Mouse (Mus musculus) lung, embryonic 14.5 days (tissue): ENCODE data around the gene Gbf1. TPM values are rescaled to one million over a fixed set of nuclear protein-coding genes. Genes with fewer than 3 reads are reported as not detected.
"Not testable (repeated sequence)": the region's sequence is repeated elsewhere in the genome, so short reads cannot be mapped to it uniquely, and the experiment has no call there.

Experiments
- ATAC-seq: fragments of 200-750 bp; cut with Nextera tagmentation; 2 replicates; pipeline ENCODE4 v1.8.0; 2017; ENCODE audit warnings: mild to moderate bottlenecking, moderate TSS enrichment, moderate library complexity; ENCODE audit not compliant: insufficient read depth
- DNase-seq: peaks from one replicate; pipeline ENCODE4 v3.0.0-alpha.2; 2015
- H3K27ac ChIP-seq: fragments of 300-500 bp; sonication (generic); 2 replicates; pipeline ENCODE4 v1.5.1; 2014; ENCODE audit warnings: low read depth, mild to moderate bottlenecking, moderate library complexity
- H3K27me3 ChIP-seq: fragments of 300-500 bp; sonication (generic); 2 replicates; pipeline ENCODE4 v1.6.1; 2014; ENCODE audit warnings: low read length, control low read depth; ENCODE audit not compliant: insufficient read depth
- H3K36me3 ChIP-seq: fragments of 300-500 bp; sonication (generic); 2 replicates; pipeline ENCODE4 v1.6.1; 2014; ENCODE audit warnings: control low read depth; ENCODE audit not compliant: insufficient read depth
- H3K4me1 ChIP-seq: fragments of 300-500 bp; sonication (generic); 2 replicates; pipeline ENCODE4 v1.6.1; 2014; ENCODE audit warnings: antibody characterized with exemption, control low read depth; ENCODE audit not compliant: insufficient read depth
- H3K4me2 ChIP-seq: fragments of 300-500 bp; sonication (generic); 2 replicates; pipeline ENCODE4 v1.6.1; 2014; ENCODE audit warnings: mild to moderate bottlenecking
- H3K4me3 ChIP-seq: fragments of 300-500 bp; sonication (generic); 2 replicates; pipeline ENCODE4 v1.5.1; 2014; ENCODE audit warnings: low read depth, low read length
- H3K9ac ChIP-seq: fragments of 300-500 bp; sonication (generic); 2 replicates; pipeline ENCODE4 v1.6.1; 2014
- H3K9me3 ChIP-seq: fragments of 300-500 bp; sonication (generic); 2 replicates; pipeline ENCODE4 v1.6.1; 2016; ENCODE audit warnings: low read depth, low read length, control low read depth
- CTCF ChIP-seq: IDR thresholded peaks from 2 replicates; pipeline ENCODE4 v1.5.1; 2016; ENCODE audit warnings: antibody characterized with exemption, low read depth
- WGBS: fragments of 180-500 bp; shearing (Covaris S2); extraction: QIAGEN DNeasy Blood & Tissue Kit; methylation state at CpG from one replicate; pipeline ENCODE4 v1.1.7; 2014; 5-methylcytosine and 5-hydroxymethylcytosine counted together
- polyA plus RNA-seq: library from polyadenylated mRNA; unstranded; fragments of >200 nt; fragmentation: Nextera tagmentation; extraction: Ambion mirVana; gene quantifications from 2 replicates; pipeline ENCODE4 v1.2.1, GENCODE M21; 2014

Gbf1 gene
- polyA plus RNA-seq, 1 experiment from 2014 or later, result 66.4 TPM

GRCm38 (mm10) chr19:46120872-46121271 is 31.4 kb upstream of the Gbf1 start:
- Histone ChIP-seq H3K4me2 (no peak overlapping the region), H3K36me3 (no peaks in the 10 kb centered on the region), H3K27ac (no peak overlapping the region), H3K27me3 (no peaks in the 10 kb centered on the region), H3K4me1 (no peaks in the 10 kb centered on the region), H3K4me3 (no peak overlapping the region), H3K9me3 (no peaks in the 10 kb centered on the region), H3K9ac (no peak overlapping the region)
- no peak for ATAC-seq
- TF ChIP-seq CTCF, result no peak
- DNase-seq, result no peak
- 56% methylated on average over 6 of the region's 6 CpGs for WGBS

GRCm38 (mm10) chr19:46123876-46124275 is 28.4 kb upstream of the Gbf1 start:
- Histone ChIP-seq H3K27ac (no peak overlapping the region), H3K4me1 (no peaks in the 10 kb centered on the region), H3K4me3 (no peak overlapping the region), H3K36me3 (no peaks in the 10 kb centered on the region), H3K4me2 (no peak overlapping the region), H3K9ac (no peak overlapping the region), H3K9me3 (no peaks in the 10 kb centered on the region), H3K27me3 (no peaks in the 10 kb centered on the region)
- ATAC-seq (no peak), DNase-seq (no peak)
- TF ChIP-seq CTCF, result no peak
- WGBS, result 75% methylated on average over 3 of the region's 3 CpGs

GRCm38 (mm10) chr19:46124651-46125050 is 27.7 kb upstream of the Gbf1 start:
- H3K4me2 ChIP-seq, result no peak overlapping the region
- no peak for TF ChIP-seq CTCF
- no peaks in the 10 kb centered on the region for H3K27me3 ChIP-seq
- ATAC-seq (no peak), DNase-seq (no peak)
- no peaks in the 10 kb centered on the region for H3K36me3 ChIP-seq
- no peak overlapping the region for H3K27ac ChIP-seq
- H3K4me3 ChIP-seq, result no peak overlapping the region
- H3K9ac ChIP-seq, result no peak overlapping the region
- no peaks in the 10 kb centered on the region for H3K9me3 ChIP-seq
- no peaks in the 10 kb centered on the region for H3K4me1 ChIP-seq

- H3K36me3 ChIP-seq, result no peaks in the 10 kb centered on the region
- peaks cover 6% of the 10 kb centered on the region; the same call in 1 of the 2 replicates for H3K27me3 ChIP-seq
- H3K4me3 ChIP-seq, result no peak overlapping the region
- TF ChIP-seq CTCF, result no peak
- no peaks in the 10 kb centered on the region for H3K9me3 ChIP-seq
- no peak overlapping the region for H3K4me2 ChIP-seq
- no peaks in the 10 kb centered on the region for H3K4me1 ChIP-seq
- 78% methylated on average over 4 of the region's 4 CpGs for WGBS
- no peak overlapping the region for H3K9ac ChIP-seq
- H3K27ac ChIP-seq, result no peak overlapping the region
- DNase-seq (no peak), ATAC-seq (no peak)
Observed at GRCm38 (mm10) chr19:46126301-46126700, 26.0 kb upstream of the Gbf1 start.

GRCm38 (mm10) chr19:46129737-46130136 is 22.6 kb upstream of the Gbf1 start:
- not testable (repeated sequence) for H3K4me1 ChIP-seq, ATAC-seq, DNase-seq, H3K9me3 ChIP-seq, H3K27ac ChIP-seq, H3K4me3 ChIP-seq, H3K4me2 ChIP-seq, H3K36me3 ChIP-seq, H3K9ac ChIP-seq
- WGBS, result 69% methylated on average over 6 of the region's 6 CpGs
- H3K27me3 ChIP-seq, result peaks cover 39% of the 10 kb centered on the region

- WGBS, result 8% methylated on average over 8 of the region's 8 CpGs
- peaks cover 2% of the 10 kb centered on the region; the same call in 1 of the 2 replicates for H3K4me1 ChIP-seq
- no peak for ATAC-seq
- no peak overlapping the region for H3K27ac ChIP-seq
- H3K4me3 ChIP-seq, result peak overlapping the region; percentile 15
- H3K9ac ChIP-seq, result no peak overlapping the region
- DNase-seq, result no peak
- H3K36me3 ChIP-seq, result no peaks in the 10 kb centered on the region
- TF ChIP-seq CTCF, result no peak
- peaks cover 52% of the 10 kb centered on the region for H3K27me3 ChIP-seq
- H3K9me3 ChIP-seq, result no peaks in the 10 kb centered on the region
- H3K4me2 ChIP-seq, result peak overlapping the region; percentile 55
Observed at GRCm38 (mm10) chr19:46131283-46131682, 21.0 kb upstream of the Gbf1 start.

- 3% methylated on average over 31 of the region's 31 CpGs for WGBS
- Histone ChIP-seq H3K9ac (no peak within 1 kb of the TSS), H3K4me1 (peaks cover 8% of the 10 kb centered on the region; the same call in 1 of the 2 replicates)
Observed at GRCm38 (mm10) chr19:46131694-46132525, 20.4 kb upstream of the Gbf1 start, which contains the start of gene Elovl3. Elovl3 (plus strand) TSS chr19:46131897.

More at GRCm38 (mm10) chr19:46131694-46132525, 20.4 kb upstream of the Gbf1 start, which contains the start of gene Elovl3:
- Histone ChIP-seq H3K9me3 (no peaks in the 10 kb centered on the region), H3K27ac (no peak within 1 kb of the TSS), H3K36me3 (no peaks in the 10 kb centered on the region), H3K4me2 (peak within 1 kb of the TSS; percentile 55), H3K4me3 (peak within 1 kb of the TSS; percentile 15), H3K27me3 (peaks cover 58% of the 10 kb centered on the region)
- peak; percentile 68 for ATAC-seq
- peak; percentile 76 for DNase-seq
- no peak for TF ChIP-seq CTCF
